Mouse (Mus musculus): ENCODE results near the gene Kif1c.

DNA sequence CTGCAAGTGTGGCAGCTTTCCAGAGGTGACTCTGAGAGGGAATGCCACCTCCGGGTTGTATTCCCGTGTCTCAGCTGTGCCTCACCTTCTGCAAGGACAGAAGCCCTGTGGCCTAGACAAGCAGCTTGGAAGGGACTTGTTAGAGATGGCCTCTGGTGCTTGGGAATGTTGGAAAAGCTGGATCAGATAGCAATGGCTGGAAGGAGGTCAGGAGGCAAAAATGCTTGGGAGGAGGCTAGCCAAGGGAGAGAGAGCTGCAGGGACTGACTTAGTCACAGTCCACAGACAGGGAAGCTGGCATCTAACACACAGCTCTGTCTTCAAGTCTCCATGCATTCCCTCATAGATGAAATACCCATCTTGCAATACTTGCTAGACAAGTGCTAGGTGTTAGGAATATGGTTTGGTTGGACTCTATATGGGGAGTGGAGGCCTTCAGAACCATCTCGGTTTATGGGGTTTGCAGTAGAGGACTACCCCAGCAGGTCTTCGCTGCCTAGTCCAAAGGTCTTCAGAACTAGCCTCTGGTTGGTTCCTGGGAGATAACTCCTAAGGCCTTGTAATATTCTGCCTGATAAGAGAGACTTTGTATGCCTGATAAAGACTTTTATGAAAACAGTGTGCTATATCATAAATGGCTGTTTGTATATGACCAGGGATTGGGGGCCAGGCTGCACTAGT, 52.1 kb downstream of the Kif1c start:
- TF ChIP-seq CTCF (IDR thresholded peaks at IDR 0.05; ENCODE audit: insufficient read depth, low read depth, low read length), result no peak
- TF ChIP-seq POLR2A (IDR thresholded peaks at IDR 0.05; ENCODE audit: insufficient read depth, low read depth, low read length), result no peak
